In genomic region chr1:90840250-90840649, GRCm38 (mm10) we compare ENCODE assay signal across 9 mouse cellular contexts. TPM values are rescaled to one million over a fixed set of nuclear protein-coding genes. Genes with fewer than 3 reads are reported as not detected.
DNase-seq lines count a peak whose midpoint lies in the region; ATAC-seq lines count a peak whose summit lies in the region.
"Had no signal": no experiment of that assay in that cellular context is flagged by ENCODE, and none has a peak within 500 bp of the region (broad histone marks: within the 10 kb centered on the region; RNA-seq: fewer than 3 reads in every experiment).

No protein-coding gene starts in this region.

- peak overlapping the region; percentile 32; the same call in 1 of the 2 replicates for H3K9ac ChIP-seq in embryonic facial prominence, embryonic 13.5 days
- 0 out of 2 replicates have a peak overlapping the region, but pooled peaks have one; percentile 27 for H3K9ac ChIP-seq in hindbrain, embryonic 16.5 days (ENCODE audit: low read depth, low read length)
- H3K9ac ChIP-seq: hindbrain, embryonic 15.5 days had no signal

- peak overlapping the region; percentile 72 for H3K4me2 ChIP-seq in embryonic facial prominence, embryonic 13.5 days
- H3K4me2 ChIP-seq in hindbrain, embryonic 16.5 days (ENCODE audit: low read length) = peak overlapping the region; percentile 27
- H3K4me2 ChIP-seq: hindbrain, embryonic 15.5 days had no signal

- DNase-seq in cerebellum, adult 11 months = peak; percentile 3
- DNase-seq in NIH3T3 (ENCODE audit: low read depth) = peak; percentile 89
- peak; percentile 67 to 76 for DNase-seq in left cerebral cortex, postnatal 14 days (ENCODE audit: low spot score in 2 of 2)
- DNase-seq in ovary, postnatal 10 days (ENCODE audit: low spot score) = peak; percentile 18

- 6% methylated on average over 4 of the region's 4 CpGs for WGBS in embryonic facial prominence, embryonic 13.5 days
- WGBS in hindbrain, embryonic 16.5 days = 12% methylated on average over 4 of the region's 4 CpGs

- no peaks in the 10 kb centered on the region for H3K27me3 ChIP-seq in embryonic facial prominence, embryonic 13.5 days
- no peaks in the 10 kb centered on the region for H3K27me3 ChIP-seq in hindbrain, embryonic 16.5 days (replicated peaks; ENCODE audit: control insufficient read depth, insufficient read depth, low read length)
- H3K27me3 ChIP-seq: hindbrain, embryonic 15.5 days had no signal

- H3K9me3 ChIP-seq in embryonic facial prominence, embryonic 13.5 days = no peaks in the 10 kb centered on the region
- no peaks in the 10 kb centered on the region for H3K9me3 ChIP-seq in hindbrain, embryonic 16.5 days (ENCODE audit: control insufficient read depth, low read length)
- H3K9me3 ChIP-seq: hindbrain, embryonic 15.5 days had no signal

- H3K27ac ChIP-seq in embryonic facial prominence, embryonic 13.5 days = peak overlapping the region; percentile 94
- H3K27ac ChIP-seq in hindbrain, embryonic 16.5 days (ENCODE audit: low read depth, low read length) = no peak overlapping the region
- H3K27ac ChIP-seq: hindbrain, embryonic 15.5 days had no signal

- intact Hi-C loops in left cerebral cortex, postnatal 14 days (cut with DNase I) = loop anchor here (2.0 to 10.0 kb wide), 2 partner anchors 115 to 189 kb away; partner anchors contain the start of gene Prlh

- peak overlapping the region; percentile 54 for H3K4me3 ChIP-seq in embryonic facial prominence, embryonic 13.5 days
- H3K4me3 ChIP-seq in hindbrain, embryonic 16.5 days (ENCODE audit: low read length) = no peak overlapping the region
- H3K4me3 ChIP-seq: hindbrain, embryonic 15.5 days had no signal

- H3K4me1 ChIP-seq in embryonic facial prominence, embryonic 13.5 days = peaks cover 90% of the 10 kb centered on the region
- H3K4me1 ChIP-seq in hindbrain, embryonic 16.5 days (ENCODE audit: control insufficient read depth, insufficient read depth, low read depth, low read length) = no peaks in the 10 kb centered on the region; the same call in 1 of the 2 replicates

- H3K36me3 ChIP-seq in embryonic facial prominence, embryonic 13.5 days = no peaks in the 10 kb centered on the region
- H3K36me3 ChIP-seq in hindbrain, embryonic 16.5 days (ENCODE audit: control insufficient read depth, insufficient read depth, low read length) = no peaks in the 10 kb centered on the region
- H3K36me3 ChIP-seq: hindbrain, embryonic 15.5 days had no signal

- ATAC-seq in cerebellum, adult (ENCODE audit: insufficient number of reproducible peaks, low FRiP score, low TSS enrichment) = no peak
- ATAC-seq in embryonic facial prominence, embryonic 13.5 days (ENCODE audit: insufficient number of reproducible peaks, insufficient read depth, low FRiP score, low TSS enrichment, low read depth) = no peak
- ATAC-seq in hindbrain, embryonic 16.5 days = no peak
- ATAC-seq in granulocyte monocyte progenitor cell, adult 5-6 weeks (replicated peaks; ENCODE audit: poor library complexity, severe bottlenecking) = no peak

RNA-seq across cellular contexts. Expression of gene Col6a3, which starts 3.5 kb away (rescaled TPM):
- 108 and 136 TPM in 2 replicates for polyA plus RNA-seq in embryonic facial prominence, embryonic 13.5 days (2015; fragmentation: Nextera tagmentation; extraction: Ambion mirVana)
- 6.9 and 14.5 TPM in 2 replicates for polyA plus RNA-seq in hindbrain, embryonic 16.5 days (2015; fragmentation: Nextera tagmentation; extraction: Ambion mirVana)
- total RNA-seq in left cerebral cortex, postnatal 14 days (2021) = 1 to 10 TPM; 6.5 to 7.1 TPM
- total RNA-seq in granulocyte monocyte progenitor cell, adult 5-6 weeks (2014; fragmentation: Nextera tagmentation) = not detected in 2 replicates
- not detected in 2 replicates for total RNA-seq in granulocyte monocyte progenitor cell, adult 5-6 weeks (2017)

Comparison
In these comparisons a context has a peak if more than half of its experiments do, and no peak if none do; other contexts are left out.
1. DNase-seq: peak in every context shown above with its lines; median percentile 89 in NIH3T3; 72 in left cerebral cortex, postnatal 14 days; 18 in ovary, postnatal 10 days; 3 in cerebellum, adult 11 months.
2. RNA of gene Col6a3, which starts 3.5 kb away (total RNA-seq): 6.5 to 7.1 TPM in left cerebral cortex, postnatal 14 days; not detected in granulocyte monocyte progenitor cell, adult 5-6 weeks; every median in the first group is over 4 times any median in the second.